Mouse (Mus musculus) thymus, adult 2 months (tissue): Measurements from ENCODE around the gene Slc29a3. TPM values are rescaled to one million over a fixed set of nuclear protein-coding genes. Genes with fewer than 3 reads are reported as not detected.
"Not testable (repeated sequence)": the region's sequence is repeated elsewhere in the genome, so short reads cannot be mapped to it uniquely, and the experiment has no call there.

Experiments
- DNase-seq: peaks from one replicate; pipeline ENCODE4 v3.0.0; 2021
- H3K27ac ChIP-seq: fragments of 200-500 bp; 2 replicates; pipeline ENCODE4 v1.5.1; 2012; ENCODE audit warnings: low read length, control low read depth; ENCODE audit not compliant: control insufficient read depth, insufficient read depth
- H3K27me3 ChIP-seq: fragments of 200-500 bp; 2 replicates; pipeline ENCODE4 v1.6.1; 2012; ENCODE audit warnings: mild to moderate bottlenecking, low read length, moderate library complexity, mixed read lengths; ENCODE audit not compliant: control insufficient read depth, insufficient read depth
- H3K36me3 ChIP-seq: fragments of 200-500 bp; 2 replicates; pipeline ENCODE4 v1.6.1; 2012; ENCODE audit warnings: mild to moderate bottlenecking, low read length, moderate library complexity; ENCODE audit not compliant: control insufficient read depth, insufficient read depth
- H3K4me1 ChIP-seq: fragments of 200-500 bp; replicated peaks from 2 replicates; pipeline ENCODE4 v1.6.1; 2012; ENCODE audit warnings: low read length; ENCODE audit not compliant: control insufficient read depth, insufficient read depth
- H3K4me3 ChIP-seq: fragments of 200-500 bp; 2 replicates; pipeline ENCODE4 v1.5.1; 2012; ENCODE audit warnings: mild to moderate bottlenecking, low read length, control low read depth, moderate library complexity; ENCODE audit not compliant: control insufficient read depth, insufficient read depth
- CTCF ChIP-seq: fragments of 200-500 bp; IDR thresholded peaks from 2 replicates; pipeline ENCODE4 v1.5.1; 2012; ENCODE audit warnings: mild to moderate bottlenecking, control low read depth, low read length, moderate library complexity, borderline replicate concordance; ENCODE audit not compliant: control insufficient read depth, poor library complexity, insufficient read depth; ENCODE audit errors: extremely low read depth
- POLR2A ChIP-seq: fragments of 200-500 bp; IDR thresholded peaks from 2 replicates; pipeline ENCODE4 v1.6.1; 2012; ENCODE audit warnings: mild to moderate bottlenecking, low read length, control low read depth, moderate library complexity; ENCODE audit not compliant: control insufficient read depth, poor library complexity, insufficient read depth; ENCODE audit errors: extremely low read depth
- WGBS: fragments of 180-500 bp; shearing (Covaris S2); methylation state at CpG from one replicate; pipeline ENCODE4 v1.1.7; 2018; 5-methylcytosine and 5-hydroxymethylcytosine counted together
- polyA plus RNA-seq: library from polyadenylated mRNA; depleted of rRNA; stranded (reverse); fragments of >200 nt; gene quantifications from 2 replicates; pipeline ENCODE4 v1.2.3, GENCODE M21; 2012

Gene Slc29a3
- polyA plus RNA-seq, 1 experiment, result 33.9 TPM

GRCm38 (mm10) chr10:60753941-60754340 lies 1.3 kb upstream of the Slc29a3 start:
- TF ChIP-seq POLR2A, result no peak
- no peak for TF ChIP-seq CTCF
- 93% methylated on average over 8 of the region's 8 CpGs for WGBS
- Histone ChIP-seq H3K27ac (no peak overlapping the region), H3K4me3 (no peak overlapping the region), H3K4me1 (peaks cover 20% of the 10 kb centered on the region), H3K36me3 (no peaks in the 10 kb centered on the region), H3K27me3 (no peaks in the 10 kb centered on the region)
- no peak for DNase-seq

GRCm38 (mm10) chr10:60753261-60753660 lies 667 bp upstream of the Slc29a3 start:
- peaks cover 20% of the 10 kb centered on the region for H3K4me1 ChIP-seq
- H3K27me3 ChIP-seq, result no peaks in the 10 kb centered on the region
- peak overlapping the region; percentile 65 for H3K27ac ChIP-seq
- H3K36me3 ChIP-seq, result no peaks in the 10 kb centered on the region
- peak; percentile 43 for DNase-seq
- TF ChIP-seq CTCF (no peak), POLR2A (no peak)
- no peak overlapping the region for H3K4me3 ChIP-seq
- 76% methylated on average over 9 of the region's 9 CpGs for WGBS

- Histone ChIP-seq H3K36me3 (no peaks in the 10 kb centered on the region), H3K27ac (no peak overlapping the region), H3K27me3 (no peaks in the 10 kb centered on the region), H3K4me3 (no peak overlapping the region), H3K4me1 (peaks cover 24% of the 10 kb centered on the region)
- TF ChIP-seq CTCF (no peak), POLR2A (no peak)
- 97% methylated on average over 6 of the region's 6 CpGs for WGBS
- no peak for DNase-seq
These were observed 4.9 kb downstream of the Slc29a3 start for GRCm38 (mm10) chr10:60747667-60748212.

GRCm38 (mm10) chr10:60746512-60746911 lies 6.1 kb downstream of the Slc29a3 start:
- no peak overlapping the region for H3K4me3 ChIP-seq

GRCm38 (mm10) chr10:60744543-60745290 lies 7.9 kb downstream of the Slc29a3 start:
- H3K27ac ChIP-seq, result no peak overlapping the region

More at GRCm38 (mm10) chr10:60746512-60746911, 6.1 kb downstream of the Slc29a3 start:
- Histone ChIP-seq H3K27me3 (no peaks in the 10 kb centered on the region), H3K36me3 (no peaks in the 10 kb centered on the region), H3K27ac (no peak overlapping the region), H3K4me1 (peaks cover 27% of the 10 kb centered on the region)
- 82% methylated on average over 2 of the region's 2 CpGs for WGBS
- TF ChIP-seq POLR2A (no peak), CTCF (no peak)
- no peak for DNase-seq

GRCm38 (mm10) chr10:60743681-60744080 lies 8.9 kb downstream of the Slc29a3 start:
- TF ChIP-seq POLR2A, result no peak
- no peak for TF ChIP-seq CTCF
- DNase-seq, result no peak
- Histone ChIP-seq H3K4me1 (peaks cover 43% of the 10 kb centered on the region), H3K4me3 (no peak overlapping the region), H3K27me3 (no peaks in the 10 kb centered on the region), H3K36me3 (no peaks in the 10 kb centered on the region), H3K27ac (no peak overlapping the region)
- WGBS, result 82% methylated on average over 9 of the region's 9 CpGs

More at GRCm38 (mm10) chr10:60744543-60745290, 7.9 kb downstream of the Slc29a3 start:
- H3K4me1 ChIP-seq, result peaks cover 34% of the 10 kb centered on the region
- H3K4me3 ChIP-seq, result no peak overlapping the region
- 62% methylated on average over 14 of the region's 14 CpGs for WGBS
- H3K27me3 ChIP-seq, result no peaks in the 10 kb centered on the region
- TF ChIP-seq CTCF, result no peak
- TF ChIP-seq POLR2A, result no peak
- H3K36me3 ChIP-seq, result no peaks in the 10 kb centered on the region
- no peak for DNase-seq

GRCm38 (mm10) chr10:60742942-60743341 lies 9.7 kb downstream of the Slc29a3 start:
- peaks cover 47% of the 10 kb centered on the region for H3K4me1 ChIP-seq

GRCm38 (mm10) chr10:60742296-60742695 lies 10.3 kb downstream of the Slc29a3 start:
- not testable (repeated sequence) for DNase-seq, H3K36me3 ChIP-seq, H3K27me3 ChIP-seq, H3K4me3 ChIP-seq, H3K27ac ChIP-seq
- H3K4me1 ChIP-seq, result peaks cover 47% of the 10 kb centered on the region
- 80% methylated on average over 1 of the region's 1 CpGs for WGBS

More at GRCm38 (mm10) chr10:60742942-60743341, 9.7 kb downstream of the Slc29a3 start:
- TF ChIP-seq CTCF (no peak), POLR2A (no peak)
- Histone ChIP-seq H3K27me3 (no peaks in the 10 kb centered on the region), H3K4me3 (no peak overlapping the region), H3K36me3 (no peaks in the 10 kb centered on the region), H3K27ac (no peak overlapping the region)
- WGBS, result 97% methylated on average over 6 of the region's 6 CpGs
- no peak for DNase-seq
